Mouse (Mus musculus) megakaryocyte, embryonic 14.5 days (primary cell): ENCODE measurements around the gene Prkce. TPM values are rescaled to one million over a fixed set of nuclear protein-coding genes. Genes with fewer than 3 reads are reported as not detected.

Experiments
- H3K27me3 ChIP-seq: replicated peaks from 2 replicates; pipeline ENCODE3; 2012; ENCODE audit warnings: inconsistent platforms
- H3K36me3 ChIP-seq: replicated peaks from 2 replicates; pipeline ENCODE3; 2012; ENCODE audit warnings: low read length, inconsistent platforms, mixed read lengths
- H3K4me1 ChIP-seq: 2 replicates; pipeline ENCODE4 v1.6.1; 2012; ENCODE audit warnings: inconsistent platforms
- H3K4me3 ChIP-seq: replicated peaks from 2 replicates; pipeline ENCODE3; 2012; ENCODE audit warnings: moderate library complexity, mild to moderate bottlenecking, inconsistent platforms
- H3K9me3 ChIP-seq: 2 replicates; pipeline ENCODE4 v1.6.1; 2012; ENCODE audit warnings: inconsistent platforms
- FLI1 ChIP-seq: IDR thresholded peaks from 2 replicates; pipeline ENCODE4 v1.6.1; 2012; ENCODE audit warnings: low read length, inconsistent platforms, mixed read lengths
- GATA1 ChIP-seq: IDR thresholded peaks from 3 replicates; pipeline ENCODE4 v1.6.1; 2012; ENCODE audit warnings: mixed read lengths, low read length, inconsistent platforms, borderline replicate concordance
- polyA plus RNA-seq: library from polyadenylated mRNA; stranded (reverse); fragments of >175 nt; gene quantifications from 2 replicates; pipeline ENCODE4 v1.2.3, GENCODE M21; 2012; ENCODE audit warnings: low replicate concordance; ENCODE audit not compliant: insufficient read depth

Gene Prkce
- polyA plus RNA-seq, 1 experiment = 7.3 TPM

DNA sequence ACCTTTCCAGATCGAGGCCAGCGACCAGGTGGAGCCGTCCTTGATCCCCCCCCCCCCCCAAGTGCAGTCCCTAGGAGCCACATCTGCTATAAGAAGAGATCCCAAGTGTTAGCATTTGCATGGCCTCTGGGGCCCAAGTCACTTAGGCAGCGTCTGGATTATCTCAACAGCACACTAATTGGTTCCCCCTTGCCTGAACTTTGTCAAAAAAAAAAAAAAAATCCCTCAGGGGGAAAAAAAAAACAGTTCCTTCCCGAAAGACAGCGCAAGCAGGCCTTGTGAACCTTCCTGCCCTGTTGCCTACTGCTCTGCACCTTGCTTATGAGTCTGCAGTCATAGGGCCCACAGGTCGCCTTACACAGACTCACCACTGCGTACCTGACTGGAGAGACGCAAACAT, 7.9 kb downstream of the Prkce start:
- peaks cover 74% of the 10 kb centered on the region for H3K4me1 ChIP-seq
- peaks cover 83% of the 10 kb centered on the region for H3K36me3 ChIP-seq
- TF ChIP-seq GATA1 = no peak
- TF ChIP-seq FLI1 = no peak
- no peaks in the 10 kb centered on the region for H3K27me3 ChIP-seq
- no peaks in the 10 kb centered on the region for H3K9me3 ChIP-seq
- H3K4me3 ChIP-seq = no peak overlapping the region

DNA sequence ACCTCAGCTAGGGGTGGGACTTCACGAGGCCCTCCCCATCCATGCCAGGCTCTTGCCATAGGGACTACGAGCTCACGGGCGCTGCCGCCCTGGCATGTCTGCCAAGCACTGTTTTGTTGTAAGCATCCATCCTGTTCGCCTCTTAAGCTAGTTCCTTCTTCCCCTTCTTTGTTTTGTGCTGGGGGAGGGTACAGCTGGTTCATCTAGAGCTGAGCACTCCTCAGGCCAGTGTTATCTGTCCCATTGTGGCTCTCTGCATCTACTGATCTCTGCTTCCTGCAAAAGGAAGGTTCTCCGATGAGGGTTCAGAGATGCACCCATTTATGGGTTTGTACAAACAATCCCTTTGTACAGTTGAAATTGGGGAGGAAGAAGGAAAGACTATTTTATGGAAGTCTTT, 9.1 kb downstream of the Prkce start:
- H3K9me3 ChIP-seq = no peaks in the 10 kb centered on the region
- TF ChIP-seq FLI1 (no peak), GATA1 (no peak)
- peaks cover 75% of the 10 kb centered on the region for H3K4me1 ChIP-seq
- peak overlapping the region; percentile 23 for H3K4me3 ChIP-seq
- peaks cover 82% of the 10 kb centered on the region for H3K36me3 ChIP-seq
- H3K27me3 ChIP-seq = no peaks in the 10 kb centered on the region

DNA sequence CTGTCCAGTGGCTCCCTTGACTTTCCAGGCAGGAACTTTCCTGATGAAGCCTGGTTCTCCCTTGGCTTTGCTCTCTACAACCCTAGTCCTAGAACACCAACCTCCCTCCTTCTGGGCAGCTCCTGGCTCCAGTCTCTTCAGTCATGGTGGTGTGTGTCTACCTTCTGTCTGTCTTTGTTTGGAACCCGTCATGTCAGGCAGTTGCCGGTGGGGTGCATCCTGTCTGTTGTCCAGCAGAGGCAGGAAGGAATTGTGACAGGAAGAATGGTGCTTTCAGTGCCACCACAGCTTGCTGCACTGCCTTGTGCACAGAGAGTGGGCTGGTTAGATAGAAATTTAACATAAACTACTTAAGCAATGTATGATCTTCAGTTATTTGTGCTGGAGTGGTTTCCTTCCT, 16.2 kb downstream of the Prkce start:
- peaks cover 94% of the 10 kb centered on the region for H3K4me1 ChIP-seq
- H3K4me3 ChIP-seq = peak overlapping the region; percentile 80
- no peak for TF ChIP-seq GATA1
- TF ChIP-seq FLI1 = no peak
- peaks cover 28% of the 10 kb centered on the region for H3K36me3 ChIP-seq
- H3K27me3 ChIP-seq = no peaks in the 10 kb centered on the region
- no peaks in the 10 kb centered on the region for H3K9me3 ChIP-seq

- Histone ChIP-seq H3K36me3 (peaks cover 25% of the 10 kb centered on the region), H3K4me3 (peak overlapping the region; percentile 90), H3K27me3 (no peaks in the 10 kb centered on the region), H3K4me1 (peaks cover 95% of the 10 kb centered on the region), H3K9me3 (no peaks in the 10 kb centered on the region)
- TF ChIP-seq GATA1 (no peak), FLI1 (no peak)
Measured at GRCm38 (mm10) chr17:86184552-86185209, 17.1 kb downstream of the Prkce start.

DNA sequence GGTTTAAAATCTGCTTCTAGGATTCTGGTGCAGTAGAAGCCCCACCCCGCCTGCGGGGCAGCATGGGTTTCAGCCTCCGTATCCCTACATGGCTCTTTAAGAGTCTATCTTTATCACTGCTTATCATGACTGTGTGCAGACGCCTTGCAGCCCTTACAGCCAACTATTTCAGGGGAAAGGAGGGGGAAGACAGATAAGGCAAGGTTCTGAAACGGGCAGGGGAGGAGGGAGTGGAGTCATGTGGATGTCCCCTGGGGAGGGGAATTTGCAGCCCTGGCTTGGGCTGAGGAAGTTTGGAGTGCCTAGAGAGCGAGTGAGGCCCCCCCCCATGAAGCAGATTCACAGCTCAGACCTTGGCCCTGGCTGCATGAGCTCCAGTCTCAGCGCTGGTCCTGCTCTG, 18.0 kb downstream of the Prkce start:
- no peak for TF ChIP-seq FLI1
- no peak for TF ChIP-seq GATA1
- H3K4me3 ChIP-seq = peak overlapping the region; percentile 90

DNA sequence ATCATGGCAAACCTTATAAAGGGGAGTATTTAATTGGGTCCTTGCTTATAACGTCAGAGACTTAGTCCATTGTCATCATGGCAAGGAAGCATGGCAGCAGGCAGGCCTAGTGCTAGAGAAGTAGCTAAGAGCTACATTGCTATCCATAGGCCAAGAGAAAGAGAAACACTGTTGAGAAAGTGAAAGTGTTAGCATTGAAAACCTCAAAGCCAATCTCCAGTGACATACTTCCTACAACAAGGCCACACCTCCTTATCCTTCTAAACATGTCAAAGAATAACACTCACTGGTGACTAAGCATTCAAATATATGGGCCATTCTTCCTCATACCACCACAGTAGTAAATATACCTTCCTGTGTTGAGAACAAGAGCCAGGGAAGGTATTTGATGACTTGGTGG, 20.2 kb downstream of the Prkce start:
- Histone ChIP-seq H3K4me1 (peaks cover 92% of the 10 kb centered on the region), H3K9me3 (no peaks in the 10 kb centered on the region), H3K27me3 (no peaks in the 10 kb centered on the region), H3K36me3 (peaks cover 14% of the 10 kb centered on the region), H3K4me3 (peak overlapping the region; percentile 91)
- peak; percentile 87; the same call in 2 of the 3 replicates for TF ChIP-seq GATA1
- no peak for TF ChIP-seq FLI1

More for the DNA sequence above, 18.0 kb downstream of the Prkce start:
- Histone ChIP-seq H3K27me3 (no peaks in the 10 kb centered on the region), H3K36me3 (peaks cover 26% of the 10 kb centered on the region), H3K9me3 (no peaks in the 10 kb centered on the region), H3K4me1 (peaks cover 93% of the 10 kb centered on the region)

GRCm38 (mm10) chr17:86193979-86194378, 26.4 kb downstream of the Prkce start:
- TF ChIP-seq FLI1 (no peak), GATA1 (no peak)
- Histone ChIP-seq H3K4me1 (peaks cover 81% of the 10 kb centered on the region), H3K4me3 (no peak overlapping the region), H3K36me3 (peaks cover 40% of the 10 kb centered on the region), H3K9me3 (no peaks in the 10 kb centered on the region), H3K27me3 (no peaks in the 10 kb centered on the region)

DNA sequence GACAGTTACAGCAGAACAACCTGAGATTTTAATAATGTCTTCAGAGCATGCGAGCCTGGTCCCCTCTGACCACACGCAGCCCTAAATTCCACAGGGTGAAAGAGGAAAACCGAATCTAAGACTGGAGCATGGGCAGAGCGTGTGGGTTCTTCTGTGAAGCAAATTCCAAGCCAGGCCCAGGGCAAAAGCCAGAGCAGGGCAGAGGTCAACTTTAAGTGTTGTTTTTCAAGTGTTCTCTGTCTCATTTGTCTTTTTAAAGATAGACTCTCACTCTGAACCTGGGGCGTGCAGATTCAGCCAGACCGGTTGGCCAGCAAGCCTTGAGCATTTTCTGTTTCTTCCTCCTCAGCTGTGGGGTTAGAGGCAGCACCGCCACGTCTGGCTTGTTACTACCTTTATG, 27.3 kb downstream of the Prkce start:
- no peak for TF ChIP-seq FLI1
- no peaks in the 10 kb centered on the region for H3K9me3 ChIP-seq
- H3K4me3 ChIP-seq = no peak overlapping the region

DNA sequence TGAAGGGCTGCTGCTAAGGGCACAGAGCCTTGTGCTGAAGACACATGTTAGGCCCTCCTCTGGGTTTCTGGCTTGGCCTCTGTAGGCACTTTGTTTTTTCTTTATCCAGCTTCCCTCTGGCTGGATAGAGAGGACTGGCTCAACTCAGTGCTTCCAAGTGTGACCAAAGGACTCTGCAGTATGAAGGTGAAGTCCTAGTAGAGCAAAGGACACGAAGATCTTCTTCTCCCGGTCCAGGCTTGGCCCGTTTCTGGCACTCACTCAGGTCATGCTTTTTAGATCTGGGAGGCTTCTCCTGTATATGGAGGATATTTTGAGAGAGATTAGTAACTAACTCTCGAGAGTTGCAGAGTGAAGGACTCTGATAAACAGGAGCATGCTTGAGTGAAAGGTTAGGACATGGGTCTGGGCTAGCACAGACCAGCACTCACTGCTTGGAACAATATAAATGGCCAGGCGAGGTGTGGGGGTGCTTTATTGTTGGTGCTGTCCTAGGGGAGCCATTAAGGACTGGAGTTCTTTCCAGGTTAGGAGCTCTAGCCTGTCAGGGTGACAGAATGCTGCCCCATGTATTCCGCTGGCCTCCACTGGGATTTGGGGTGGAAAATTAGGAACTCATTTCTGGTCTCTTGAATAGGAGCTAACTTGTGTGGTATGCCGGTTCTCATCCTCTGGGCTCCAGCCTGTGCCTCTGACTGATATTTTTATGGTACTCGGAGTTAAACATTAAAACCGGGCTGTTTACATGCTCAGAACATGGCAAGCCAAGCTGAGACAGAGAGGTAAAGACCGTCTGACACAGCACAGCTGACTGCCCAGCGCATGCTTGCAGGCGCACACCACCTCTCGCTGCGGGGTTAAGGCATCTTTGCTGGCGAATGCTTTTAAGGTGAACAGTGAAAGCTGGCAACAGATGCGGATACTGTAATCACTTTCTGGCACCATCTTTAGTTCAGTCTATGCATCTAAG, 31.2 kb downstream of the Prkce start:
- peaks cover 77% of the 10 kb centered on the region for H3K4me1 ChIP-seq
- no peak overlapping the region for H3K4me3 ChIP-seq
- H3K36me3 ChIP-seq = peaks cover 38% of the 10 kb centered on the region
- no peaks in the 10 kb centered on the region for H3K27me3 ChIP-seq
- TF ChIP-seq GATA1 (no peak), FLI1 (no peak)
- no peaks in the 10 kb centered on the region for H3K9me3 ChIP-seq

More for the DNA sequence above, 27.3 kb downstream of the Prkce start:
- peaks cover 82% of the 10 kb centered on the region for H3K4me1 ChIP-seq
- peaks cover 37% of the 10 kb centered on the region for H3K36me3 ChIP-seq
- H3K27me3 ChIP-seq = no peaks in the 10 kb centered on the region

- H3K27me3 ChIP-seq = no peaks in the 10 kb centered on the region
- TF ChIP-seq GATA1 (no peak), FLI1 (no peak)
Measured at GRCm38 (mm10) chr17:86201981-86202380, 34.4 kb downstream of the Prkce start.

More at GRCm38 (mm10) chr17:86201981-86202380, 34.4 kb downstream of the Prkce start:
- Histone ChIP-seq H3K36me3 (peaks cover 29% of the 10 kb centered on the region), H3K4me3 (no peak overlapping the region), H3K9me3 (no peaks in the 10 kb centered on the region), H3K4me1 (peaks cover 81% of the 10 kb centered on the region)
